Mouse (Mus musculus) 3T3-L1 (cell line): Measurements from ENCODE around the gene Tfdp2.
A peak's percentile ranks its signal among the peaks of the same experiment; 100 is the strongest.
"Not testable (repeated sequence)": the region's sequence is repeated elsewhere in the genome, so short reads cannot be mapped to it uniquely, and the experiment has no call there.

Experiments used
- DNase-seq: peaks from one replicate; pipeline ENCODE4 v3.0.0-alpha.2; 2015; ENCODE audit warnings: low read depth, low spot score

The Tfdp2 gene

GRCm38 (mm10) chr9:96195885-96196622, at the start of gene Tfdp2:
Tfdp2 (plus strand) TSS chr9:96196275.
- DNase-seq: peak; percentile 76

DNA sequence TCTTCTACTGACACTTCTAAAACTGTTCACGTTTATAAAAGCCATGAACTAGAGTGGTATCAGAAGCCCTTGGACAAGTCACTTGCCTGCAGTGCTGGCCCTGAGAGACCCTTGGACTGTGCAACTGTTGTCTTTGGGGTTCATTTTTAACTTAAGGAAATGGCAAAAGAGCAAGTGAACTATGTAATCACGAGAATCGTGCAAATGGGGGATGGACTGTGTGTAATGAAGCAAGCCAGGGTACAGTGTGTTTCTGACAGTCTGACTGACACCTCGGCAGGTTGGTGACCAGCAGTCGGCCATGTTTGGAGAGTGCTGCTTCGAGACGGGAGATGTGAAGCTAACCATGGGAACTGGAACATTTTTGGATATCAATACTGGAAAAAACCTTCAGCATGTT, 43.3 kb upstream of the Tfdp2 start:
- no peak for DNase-seq

- DNase-seq: no peak
Observed at GRCm38 (mm10) chr9:96158431-96158830, 37.6 kb upstream of the Tfdp2 start.

GRCm38 (mm10) chr9:96159047-96159446, 37.0 kb upstream of the Tfdp2 start:
- no peak for DNase-seq

DNA sequence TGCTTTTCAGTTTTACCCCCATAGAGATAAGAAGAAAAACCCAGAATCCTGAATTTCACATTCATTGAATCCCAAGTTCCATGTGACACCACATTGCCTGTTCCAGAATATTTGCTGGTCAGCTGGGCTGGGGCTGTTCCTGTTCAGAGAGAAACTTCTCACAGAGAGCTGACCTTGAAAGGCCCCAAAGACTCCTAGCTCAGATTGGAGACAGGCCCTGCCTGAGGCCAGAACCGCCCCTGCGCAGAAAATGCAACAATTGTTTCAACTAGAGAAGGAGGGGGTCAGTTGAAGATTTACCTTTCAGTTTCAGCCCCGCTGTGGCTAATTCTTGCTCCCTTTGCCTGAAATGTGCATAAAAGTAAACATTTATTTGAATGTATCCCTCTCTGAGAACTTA, 35.3 kb upstream of the Tfdp2 start:
- no peak for DNase-seq

DNA sequence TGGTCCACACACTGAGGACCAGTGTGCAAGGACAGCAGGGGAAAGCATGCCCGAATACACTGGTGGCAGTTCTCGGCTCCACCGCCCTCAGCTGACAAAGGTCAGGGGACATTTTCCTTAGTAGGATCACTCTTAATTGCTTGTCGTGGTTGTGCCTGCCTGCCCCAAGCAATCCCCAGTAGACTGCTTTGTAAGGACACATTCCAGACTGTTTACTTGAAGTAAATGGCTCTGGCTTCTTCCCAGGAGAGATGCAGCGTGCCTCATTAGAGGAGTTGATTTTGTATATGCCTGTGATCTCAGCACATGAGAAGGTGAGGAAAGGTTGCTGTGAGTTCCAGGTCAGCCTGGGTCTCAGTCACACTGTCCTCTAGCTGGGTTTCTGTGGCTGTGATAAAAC, 33.7 kb upstream of the Tfdp2 start:
- DNase-seq: no peak

- DNase-seq: peak; percentile 66
Observed at GRCm38 (mm10) chr9:96163443-96163842, 32.6 kb upstream of the Tfdp2 start.

GRCm38 (mm10) chr9:96163983-96164382, 32.1 kb upstream of the Tfdp2 start:
- not testable (repeated sequence) for DNase-seq

GRCm38 (mm10) chr9:96167168-96167585, 28.9 kb upstream of the Tfdp2 start:
- DNase-seq: peak; percentile 63

GRCm38 (mm10) chr9:96170600-96170999, 25.5 kb upstream of the Tfdp2 start:
- DNase-seq: no peak

GRCm38 (mm10) chr9:96184909-96185308, 11.2 kb upstream of the Tfdp2 start:
- peak; percentile 80 for DNase-seq

DNA sequence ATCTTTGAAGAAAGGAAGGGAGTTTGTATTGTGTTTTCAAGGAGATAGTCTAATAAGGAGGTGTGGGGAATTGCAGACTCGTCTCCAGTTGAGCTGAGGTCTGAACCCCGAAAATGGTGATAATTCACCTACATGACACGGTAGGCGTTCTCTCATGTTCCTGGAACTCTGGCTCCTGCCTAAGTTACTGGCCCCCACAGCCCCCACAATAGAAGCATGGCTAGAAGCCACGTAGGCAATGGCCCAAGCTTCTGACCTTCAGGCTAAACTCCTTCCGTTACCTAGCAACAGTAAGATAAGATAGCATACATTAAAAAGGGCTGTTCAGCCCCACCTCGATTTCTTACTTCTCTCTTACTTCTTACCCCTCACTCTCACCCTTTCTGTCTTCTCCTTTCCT, 9.4 kb upstream of the Tfdp2 start:
- DNase-seq: no peak

- DNase-seq: peak; percentile 63
Observed at GRCm38 (mm10) chr9:96196636-96197181, 634 bp downstream of the Tfdp2 start.

DNA sequence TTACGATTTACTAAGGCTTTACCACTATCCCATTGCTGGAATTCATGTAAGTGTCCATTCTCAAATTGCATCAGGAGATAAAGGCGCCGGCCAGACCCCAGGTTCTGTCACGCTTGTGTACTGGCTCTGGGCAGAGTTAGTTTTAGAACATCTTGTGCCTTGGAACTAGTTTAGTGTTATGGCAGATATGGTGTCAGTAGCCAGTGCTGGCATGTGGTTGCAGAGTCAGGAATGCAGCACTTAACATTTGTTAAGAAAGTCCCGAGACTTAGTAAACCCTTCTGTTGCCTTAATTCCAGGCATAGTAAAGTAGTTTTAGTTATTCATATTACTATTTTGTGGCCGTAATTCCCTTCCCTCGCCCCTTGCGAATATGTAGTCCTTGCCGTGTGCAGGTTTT, 1.7 kb downstream of the Tfdp2 start:
- DNase-seq: no peak

DNA sequence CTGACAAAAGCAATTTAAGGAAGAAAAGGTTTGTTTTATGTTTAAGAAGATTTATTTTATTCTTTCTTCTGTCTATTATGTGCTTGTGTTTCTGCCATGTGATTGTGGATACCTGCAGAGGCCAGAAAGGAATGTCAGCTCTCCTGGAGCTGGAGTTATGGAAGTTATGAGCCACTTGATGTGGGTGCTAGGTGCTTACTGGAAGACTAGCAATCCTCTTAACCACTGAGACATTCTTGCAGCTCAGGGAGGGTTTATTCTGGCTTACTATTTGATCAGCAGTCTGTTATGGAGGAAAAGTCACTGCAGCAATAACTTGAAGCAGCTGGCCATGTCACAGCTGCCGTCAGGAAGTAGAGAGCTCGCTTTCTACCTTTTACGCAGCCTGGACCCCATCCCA, 7.6 kb downstream of the Tfdp2 start:
- no peak for DNase-seq

DNA sequence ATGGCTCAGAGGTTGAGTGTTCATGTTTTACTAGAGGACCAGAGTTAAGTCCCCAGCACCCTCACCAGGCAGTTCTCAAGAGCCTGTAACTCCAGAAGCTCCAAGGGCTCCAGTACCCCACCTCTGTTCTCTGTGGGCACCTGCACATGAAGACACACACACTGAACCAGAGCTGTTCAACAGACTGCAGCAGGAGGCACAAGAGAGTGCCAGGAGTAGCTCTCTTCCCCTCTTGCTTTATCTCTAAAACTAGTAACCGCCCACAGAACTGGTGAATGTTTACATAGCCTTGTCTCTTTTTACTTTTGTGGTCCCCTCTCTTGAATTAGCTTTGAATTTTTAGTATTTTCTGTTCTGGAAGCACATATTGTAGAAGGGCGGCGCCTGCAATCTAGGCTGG, 11.4 kb downstream of the Tfdp2 start:
- no peak for DNase-seq

GRCm38 (mm10) chr9:96213036-96213645, 17.1 kb downstream of the Tfdp2 start:
- DNase-seq: no peak

- DNase-seq: no peak
Observed at GRCm38 (mm10) chr9:96214171-96214570, 18.1 kb downstream of the Tfdp2 start.

DNA sequence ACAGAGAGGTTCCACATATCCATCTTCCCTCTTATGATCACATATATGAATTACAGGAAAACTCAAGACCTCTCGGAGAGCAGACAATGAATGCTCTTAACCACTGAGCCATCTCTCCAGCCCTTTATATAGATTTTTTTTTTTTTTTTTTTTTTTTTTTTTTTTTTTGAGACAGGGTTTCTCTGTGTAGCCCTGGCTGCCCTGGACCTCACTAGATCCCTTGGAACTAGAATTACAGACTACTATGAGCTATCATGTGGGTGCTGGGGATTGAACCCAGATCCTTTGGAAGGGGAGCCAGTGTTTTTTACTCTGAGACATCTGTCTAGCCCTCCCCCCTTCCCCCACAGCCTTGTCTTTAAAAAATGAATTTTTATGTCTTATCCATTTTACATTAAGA, 21.2 kb downstream of the Tfdp2 start:
- no peak for DNase-seq

DNA sequence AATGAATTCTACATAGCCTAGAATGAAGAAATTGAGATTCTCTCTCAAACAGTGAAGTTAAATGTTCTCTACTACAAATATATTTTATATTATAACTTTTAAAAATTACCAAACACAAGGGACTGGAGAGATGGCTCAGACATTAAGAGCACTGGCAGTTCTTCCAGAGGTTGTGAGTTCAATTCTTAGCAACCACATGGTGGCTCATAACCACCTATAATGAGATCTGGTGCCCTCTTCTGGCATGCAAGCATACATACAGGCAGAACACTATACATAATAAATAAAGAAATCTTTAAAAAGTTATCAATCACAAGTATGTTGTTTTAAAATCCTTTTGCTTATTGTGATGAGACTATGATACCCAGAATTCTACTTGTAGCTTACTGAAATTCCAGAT, 21.7 kb downstream of the Tfdp2 start:
- peak; percentile 25 for DNase-seq

DNA sequence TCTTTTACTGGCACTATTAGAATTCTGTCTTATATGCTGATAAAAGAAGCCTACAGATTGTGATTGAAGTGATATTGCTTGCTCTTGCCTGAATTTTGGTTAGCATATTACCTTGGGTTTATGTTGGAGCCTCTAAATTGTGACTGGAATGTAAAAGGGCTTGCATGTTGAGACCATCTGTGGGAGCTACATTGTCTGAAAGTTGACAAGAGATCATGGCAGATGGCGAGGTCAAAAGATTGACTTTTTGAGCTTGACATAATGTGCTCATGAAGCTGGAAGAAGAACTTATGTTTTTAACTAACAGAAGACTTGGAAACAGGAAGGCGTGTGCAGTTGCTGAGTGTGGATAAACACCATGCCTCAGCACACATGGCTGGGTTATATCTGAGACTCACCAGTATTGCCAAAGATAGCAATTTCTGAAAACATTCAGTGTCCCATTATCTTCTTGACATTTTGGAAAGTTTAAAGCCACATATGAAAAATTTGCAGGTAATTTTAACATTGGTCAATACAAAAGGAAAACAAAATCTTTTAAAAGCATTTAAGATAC, 23.1 kb downstream of the Tfdp2 start:
- DNase-seq: no peak

DNA sequence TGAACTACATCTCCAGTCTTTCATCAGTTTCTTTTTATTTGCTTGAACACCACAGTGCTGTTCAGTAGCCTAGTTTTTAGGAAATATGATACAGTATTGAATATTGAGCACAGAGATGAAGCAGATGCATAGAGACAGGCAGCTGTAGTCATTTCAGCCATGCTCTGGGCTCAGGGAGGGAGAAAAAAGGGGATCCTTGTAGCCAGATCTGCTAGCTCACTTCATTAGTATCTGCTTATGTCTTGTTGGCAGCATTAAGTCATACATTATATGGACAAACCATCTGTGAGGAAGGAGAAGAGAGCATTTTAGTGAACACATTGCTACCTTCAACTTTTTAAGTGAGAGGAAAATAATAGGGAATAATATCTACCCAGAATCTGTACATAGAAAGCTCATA, 24.3 kb downstream of the Tfdp2 start:
- DNase-seq: no peak

GRCm38 (mm10) chr9:96223302-96223701, 27.2 kb downstream of the Tfdp2 start:
- DNase-seq: no peak
